Mouse (Mus musculus): ENCODE measurements at regions not wholly inside any gene's neighbourhood (a gene's known extent, or its start where the extent isn't known, plus 50 kb on each side); places are given as distances from the start of the nearest gene placed in this dataset.

DNA sequence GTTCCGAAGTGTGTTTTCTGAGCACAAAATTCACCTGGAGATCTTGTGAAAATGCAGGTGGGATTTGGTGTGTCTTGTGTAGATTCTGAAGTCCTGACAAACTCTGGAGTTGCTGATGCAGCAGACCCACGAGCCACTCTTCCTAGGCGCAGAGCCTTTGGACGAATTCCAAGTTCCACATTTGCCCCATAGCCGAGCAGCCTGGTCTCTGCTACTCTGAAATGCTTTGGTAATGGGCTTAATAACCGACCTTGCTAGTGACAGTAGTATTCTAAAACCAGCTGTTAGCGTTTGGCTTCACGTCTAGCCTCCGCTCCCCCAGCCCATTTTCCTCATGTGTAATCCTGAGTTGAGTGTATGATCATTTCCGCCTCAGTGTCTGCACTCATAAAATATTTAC lies 139.5 kb downstream of the Usp46 start:
- H3K27ac ChIP-seq (replicated peaks; ENCODE audit: low read depth, low read length) = no peak overlapping the region
- DNase-seq (ENCODE audit: low spot score) = no peak
- no peaks in the 10 kb centered on the region for H3K36me3 ChIP-seq (ENCODE audit: control insufficient read depth, insufficient read depth, low read length)
- H3K4me1 ChIP-seq (ENCODE audit: control insufficient read depth, insufficient read depth, low read length) = no peaks in the 10 kb centered on the region
- no peaks in the 10 kb centered on the region for H3K27me3 ChIP-seq (ENCODE audit: control insufficient read depth, insufficient read depth, low read length)
- ATAC-seq (ENCODE audit: insufficient number of reproducible peaks, low FRiP score, low TSS enrichment, low read depth) = no peak
- no peak overlapping the region for H3K4me2 ChIP-seq (ENCODE audit: low read depth, severe bottlenecking)
- H3K4me3 ChIP-seq (ENCODE audit: low read depth, low read length) = no peak overlapping the region
- WGBS = 83% methylated on average over 10 of the region's 10 CpGs
- H3K9me3 ChIP-seq (ENCODE audit: control insufficient read depth, low read length) = no peaks in the 10 kb centered on the region
- H3K9ac ChIP-seq (ENCODE audit: low read length) = no peak overlapping the region

DNA sequence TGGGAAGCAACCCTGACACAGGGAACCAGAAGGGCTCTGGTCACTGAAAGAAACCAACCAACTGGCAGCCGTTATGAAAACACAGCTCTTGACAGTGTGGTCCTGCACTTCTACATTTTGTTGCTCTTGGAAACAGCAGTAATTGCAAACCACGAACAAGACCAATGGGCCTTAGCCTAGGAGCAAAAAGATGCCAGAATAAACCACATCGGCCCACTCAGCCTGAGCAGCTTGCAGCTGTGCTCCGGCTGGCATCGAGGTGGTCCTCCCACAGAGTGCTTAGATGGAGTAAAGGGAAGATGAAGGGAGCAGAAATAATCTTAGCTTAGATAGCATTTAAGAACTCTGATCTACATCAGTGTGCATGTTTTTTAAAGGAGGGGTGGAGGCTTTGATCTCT lies 138.0 kb downstream of the Usp46 start:
- no peaks in the 10 kb centered on the region for H3K4me1 ChIP-seq (ENCODE audit: control insufficient read depth, insufficient read depth, low read length)
- no peaks in the 10 kb centered on the region for H3K9me3 ChIP-seq (ENCODE audit: control insufficient read depth, low read length)
- H3K27ac ChIP-seq (replicated peaks; ENCODE audit: low read depth, low read length) = no peak overlapping the region
- 84% methylated on average over 5 of the region's 5 CpGs for WGBS
- no peak overlapping the region for H3K4me2 ChIP-seq (ENCODE audit: low read depth, severe bottlenecking)
- ATAC-seq (ENCODE audit: insufficient number of reproducible peaks, low FRiP score, low TSS enrichment, low read depth) = no peak
- H3K27me3 ChIP-seq (ENCODE audit: control insufficient read depth, insufficient read depth, low read length) = no peaks in the 10 kb centered on the region
- H3K4me3 ChIP-seq (ENCODE audit: low read depth, low read length) = no peak overlapping the region
- H3K36me3 ChIP-seq (ENCODE audit: control insufficient read depth, insufficient read depth, low read length) = no peaks in the 10 kb centered on the region
- H3K9ac ChIP-seq (ENCODE audit: low read length) = no peak overlapping the region
- no peak for DNase-seq (ENCODE audit: low spot score)

DNA sequence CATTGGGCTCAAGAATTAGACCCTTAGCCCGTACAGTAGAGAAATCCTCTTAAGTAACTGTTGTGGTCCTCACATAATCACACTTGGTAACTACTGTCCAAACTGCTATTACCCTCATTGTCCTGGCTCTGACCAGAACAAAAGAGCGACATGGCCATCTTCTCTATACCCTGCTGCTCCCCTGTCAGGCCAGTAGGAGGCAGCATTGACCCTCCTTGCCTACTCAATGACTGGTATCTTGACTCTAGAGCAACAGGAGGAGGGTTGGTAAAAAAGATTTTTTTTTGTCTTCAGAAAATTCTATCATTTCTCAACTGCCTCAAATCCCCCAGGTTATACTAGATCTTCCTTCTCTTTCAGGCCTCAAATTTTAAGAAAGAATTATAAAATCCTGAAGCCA lies 130.4 kb downstream of the Usp46 start:
- H3K27me3 ChIP-seq (ENCODE audit: control insufficient read depth, insufficient read depth, low read length) = no peaks in the 10 kb centered on the region
- H3K4me3 ChIP-seq (ENCODE audit: low read depth, low read length) = no peak overlapping the region
- DNase-seq (ENCODE audit: low spot score) (peak; percentile 58), ATAC-seq (ENCODE audit: insufficient number of reproducible peaks, low FRiP score, low TSS enrichment, low read depth) (no peak)
- H3K9me3 ChIP-seq (ENCODE audit: control insufficient read depth, low read length) = no peaks in the 10 kb centered on the region
- H3K27ac ChIP-seq (replicated peaks; ENCODE audit: low read depth, low read length) = no peak overlapping the region
- H3K36me3 ChIP-seq (ENCODE audit: control insufficient read depth, insufficient read depth, low read length) = no peaks in the 10 kb centered on the region
- 62% methylated on average over 2 of the region's 2 CpGs for WGBS
- H3K4me1 ChIP-seq (ENCODE audit: control insufficient read depth, insufficient read depth, low read length) = no peaks in the 10 kb centered on the region
- H3K9ac ChIP-seq (ENCODE audit: low read length) = no peak overlapping the region
- H3K4me2 ChIP-seq (ENCODE audit: low read depth, severe bottlenecking) = no peak overlapping the region

DNA sequence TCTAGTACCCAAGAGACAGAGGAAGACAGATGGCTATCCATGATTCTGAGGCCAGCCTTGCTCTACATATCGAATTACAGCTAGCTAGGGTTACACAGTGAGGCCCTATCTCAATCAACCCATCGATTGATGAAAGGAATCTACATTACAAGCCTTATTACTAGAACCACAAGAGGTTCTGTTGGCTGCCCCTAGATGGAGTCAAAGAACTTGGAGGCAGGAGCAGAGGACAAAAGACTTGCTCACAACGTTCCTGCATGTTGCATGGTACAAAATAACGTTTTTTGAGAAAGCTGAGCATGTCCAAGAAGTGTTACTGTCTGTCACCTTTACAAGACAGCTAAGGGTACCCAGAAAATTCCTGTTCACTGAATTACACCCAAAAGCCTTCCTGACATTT lies 129.8 kb downstream of the Usp46 start:
- Histone ChIP-seq H3K4me1 (ENCODE audit: control insufficient read depth, insufficient read depth, low read length) (no peaks in the 10 kb centered on the region), H3K27me3 (ENCODE audit: control insufficient read depth, insufficient read depth, low read length) (no peaks in the 10 kb centered on the region), H3K4me2 (ENCODE audit: low read depth, severe bottlenecking) (no peak overlapping the region), H3K36me3 (ENCODE audit: control insufficient read depth, insufficient read depth, low read length) (no peaks in the 10 kb centered on the region), H3K27ac (replicated peaks; ENCODE audit: low read depth, low read length) (no peak overlapping the region), H3K4me3 (ENCODE audit: low read depth, low read length) (no peak overlapping the region), H3K9ac (ENCODE audit: low read length) (no peak overlapping the region), H3K9me3 (ENCODE audit: control insufficient read depth, low read length) (no peaks in the 10 kb centered on the region)
- DNase-seq (ENCODE audit: low spot score) = no peak
- ATAC-seq (ENCODE audit: insufficient number of reproducible peaks, low FRiP score, low TSS enrichment, low read depth) = no peak
- WGBS = 44% methylated on average over 4 of the region's 4 CpGs

DNA sequence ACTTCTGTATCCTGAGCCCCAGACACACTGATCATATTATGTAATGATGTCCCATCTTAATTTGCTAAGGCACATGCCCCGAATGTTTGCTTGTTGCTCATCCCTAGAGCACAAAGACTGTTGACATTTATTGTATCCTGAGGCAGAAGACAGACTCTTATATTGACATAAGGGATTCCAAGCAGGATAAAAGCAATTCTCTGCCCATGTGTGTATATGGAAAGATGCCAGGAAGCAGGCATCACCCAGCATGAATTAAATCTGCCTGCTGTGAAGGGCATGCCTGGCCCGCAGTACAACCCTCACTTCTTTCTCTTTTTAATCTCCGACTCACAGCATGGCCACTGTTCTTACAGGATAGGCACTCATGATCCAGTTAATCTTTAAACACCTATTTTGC lies 125.3 kb downstream of the Usp46 start:
- Histone ChIP-seq H3K9ac (ENCODE audit: low read length) (no peak overlapping the region), H3K27me3 (ENCODE audit: control insufficient read depth, insufficient read depth, low read length) (no peaks in the 10 kb centered on the region)
- 81% methylated on average over 3 of the region's 3 CpGs for WGBS

DNA sequence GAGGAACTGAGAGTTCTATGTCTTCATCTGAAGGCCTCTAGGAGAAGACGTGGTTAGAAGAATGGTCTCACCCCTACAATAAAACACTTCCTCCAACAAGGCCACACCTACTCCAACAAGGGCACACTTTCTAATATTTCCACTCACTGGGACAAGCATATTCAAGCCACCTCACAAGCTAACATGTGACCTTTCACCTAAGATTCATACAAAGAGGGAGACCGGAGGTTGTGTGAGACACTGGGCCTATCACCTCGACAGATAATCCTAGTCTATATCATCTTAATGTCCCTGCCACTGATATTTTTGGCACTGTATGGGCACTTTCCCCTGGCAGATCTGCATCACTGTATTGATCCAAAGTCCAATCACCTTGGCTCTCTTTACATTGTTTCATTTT lies 122.6 kb downstream of the Usp46 start:
- Histone ChIP-seq H3K27ac (replicated peaks; ENCODE audit: low read depth, low read length) (no peak overlapping the region), H3K27me3 (ENCODE audit: control insufficient read depth, insufficient read depth, low read length) (no peaks in the 10 kb centered on the region), H3K4me3 (ENCODE audit: low read depth, low read length) (no peak overlapping the region), H3K36me3 (ENCODE audit: control insufficient read depth, insufficient read depth, low read length) (no peaks in the 10 kb centered on the region), H3K4me1 (ENCODE audit: control insufficient read depth, insufficient read depth, low read length) (no peaks in the 10 kb centered on the region), H3K9me3 (ENCODE audit: control insufficient read depth, low read length) (no peaks in the 10 kb centered on the region), H3K4me2 (ENCODE audit: low read depth, severe bottlenecking) (no peak overlapping the region), H3K9ac (ENCODE audit: low read length) (no peak overlapping the region)
- ATAC-seq (ENCODE audit: insufficient number of reproducible peaks, low FRiP score, low TSS enrichment, low read depth) = no peak
- WGBS = 86% methylated on average over 3 of the region's 3 CpGs
- DNase-seq (ENCODE audit: low spot score) = no peak

More for the DNA sequence above, 125.3 kb downstream of the Usp46 start:
- DNase-seq (ENCODE audit: low spot score) = no peak
- H3K27ac ChIP-seq (replicated peaks; ENCODE audit: low read depth, low read length) = no peak overlapping the region
- H3K36me3 ChIP-seq (ENCODE audit: control insufficient read depth, insufficient read depth, low read length) = no peaks in the 10 kb centered on the region
- no peaks in the 10 kb centered on the region for H3K9me3 ChIP-seq (ENCODE audit: control insufficient read depth, low read length)
- ATAC-seq (ENCODE audit: insufficient number of reproducible peaks, low FRiP score, low TSS enrichment, low read depth) = no peak
- H3K4me3 ChIP-seq (ENCODE audit: low read depth, low read length) = no peak overlapping the region
- no peaks in the 10 kb centered on the region for H3K4me1 ChIP-seq (ENCODE audit: control insufficient read depth, insufficient read depth, low read length)
- no peak overlapping the region for H3K4me2 ChIP-seq (ENCODE audit: low read depth, severe bottlenecking)

DNA sequence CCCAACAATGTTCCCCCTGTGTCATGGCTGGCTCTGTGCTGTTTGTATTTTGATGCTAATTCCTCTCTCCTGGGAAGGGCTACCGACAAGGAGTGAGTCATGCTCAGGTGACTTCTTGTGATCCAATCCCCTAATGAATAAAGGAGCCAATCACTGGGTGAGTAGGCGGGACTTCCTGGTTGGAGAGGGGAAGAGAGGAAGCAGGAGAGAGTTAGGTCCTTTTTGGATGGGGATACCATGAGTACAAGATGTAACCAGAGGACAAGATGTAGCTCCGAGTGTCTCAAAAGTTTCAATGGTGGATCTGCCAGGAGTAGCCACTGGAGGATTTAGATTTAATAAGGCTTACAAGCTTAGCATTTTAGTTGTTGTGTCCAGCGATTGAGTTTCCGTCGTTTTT lies 122.1 kb downstream of the Usp46 start:
- Histone ChIP-seq H3K27me3 (ENCODE audit: control insufficient read depth, insufficient read depth, low read length) (no peaks in the 10 kb centered on the region), H3K4me2 (ENCODE audit: low read depth, severe bottlenecking) (no peak overlapping the region), H3K4me1 (ENCODE audit: control insufficient read depth, insufficient read depth, low read length) (peaks cover 2% of the 10 kb centered on the region; the same call in 1 of the 2 replicates), H3K4me3 (ENCODE audit: low read depth, low read length) (no peak overlapping the region), H3K36me3 (ENCODE audit: control insufficient read depth, insufficient read depth, low read length) (no peaks in the 10 kb centered on the region), H3K9ac (ENCODE audit: low read length) (no peak overlapping the region), H3K27ac (replicated peaks; ENCODE audit: low read depth, low read length) (no peak overlapping the region), H3K9me3 (ENCODE audit: control insufficient read depth, low read length) (no peaks in the 10 kb centered on the region)
- DNase-seq (ENCODE audit: low spot score) = no peak
- WGBS = 85% methylated on average over 6 of the region's 6 CpGs
- no peak for ATAC-seq (ENCODE audit: insufficient number of reproducible peaks, low FRiP score, low TSS enrichment, low read depth)

DNA sequence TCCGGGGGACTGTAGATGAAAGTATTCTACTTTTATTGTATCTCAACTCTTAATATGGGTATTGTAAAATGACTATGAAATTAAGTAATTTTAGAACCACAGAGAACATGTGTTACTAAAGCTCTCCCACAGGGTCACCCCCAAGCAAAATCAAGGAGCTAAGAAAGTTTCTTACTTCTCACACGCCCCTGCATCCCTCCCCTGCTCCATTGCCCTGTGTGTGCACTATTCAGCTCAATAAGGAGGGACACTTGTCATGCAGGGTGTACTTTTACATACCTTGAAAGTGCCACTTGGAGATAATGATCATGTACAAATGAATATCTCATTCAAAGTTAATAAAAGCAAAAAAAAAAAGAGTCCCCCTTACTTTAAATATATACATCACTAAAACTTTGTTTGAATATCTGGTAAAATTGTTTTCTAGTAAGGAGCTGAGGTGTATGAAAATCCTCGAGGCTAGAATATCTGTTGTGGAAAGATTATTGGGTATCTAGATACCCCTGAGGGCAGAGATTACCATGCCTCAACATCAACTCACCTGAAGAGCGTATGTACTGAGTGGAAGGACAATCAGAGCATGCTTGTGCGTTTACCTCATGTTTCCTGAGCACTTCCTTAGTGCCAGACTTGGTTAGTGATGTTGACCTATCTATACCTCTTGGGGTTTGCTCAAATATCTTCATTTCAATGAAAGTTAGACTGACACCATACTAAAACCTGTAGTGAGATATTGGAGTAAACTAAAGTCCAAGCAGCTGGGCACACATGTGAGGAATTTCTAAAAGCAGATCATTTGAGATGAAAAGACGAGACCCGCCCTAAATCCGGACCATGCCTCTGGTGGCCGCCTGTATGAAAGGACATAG lies 120.0 kb downstream of the Usp46 start:
- Histone ChIP-seq H3K27ac (replicated peaks; ENCODE audit: low read depth, low read length) (no peak overlapping the region), H3K27me3 (ENCODE audit: control insufficient read depth, insufficient read depth, low read length) (no peaks in the 10 kb centered on the region), H3K36me3 (ENCODE audit: control insufficient read depth, insufficient read depth, low read length) (no peaks in the 10 kb centered on the region), H3K4me2 (ENCODE audit: low read depth, severe bottlenecking) (no peak overlapping the region), H3K4me1 (ENCODE audit: control insufficient read depth, insufficient read depth, low read length) (peaks cover 3% of the 10 kb centered on the region), H3K9ac (ENCODE audit: low read length) (no peak overlapping the region), H3K9me3 (ENCODE audit: control insufficient read depth, low read length) (no peaks in the 10 kb centered on the region), H3K4me3 (ENCODE audit: low read depth, low read length) (no peak overlapping the region)
- DNase-seq (ENCODE audit: low spot score) (no peak), ATAC-seq (ENCODE audit: insufficient number of reproducible peaks, low FRiP score, low TSS enrichment, low read depth) (no peak)
- WGBS = 85% methylated on average over 9 of the region's 9 CpGs
